Mouse (Mus musculus) ovary, postnatal 36 days (tissue): Measurements from ENCODE around the gene Iqch.

Experiments used
- DNase-seq: peaks from one replicate; pipeline ENCODE4 v3.0.0; 2022; ENCODE audit warnings: low spot score, mixed read lengths

Gene Iqch

GRCm38 (mm10) chr9:63493746-63494145 lies 108.5 kb downstream of the Iqch start:
- no peak for DNase-seq

- no peak for DNase-seq
These were observed 110.0 kb downstream of the Iqch start for GRCm38 (mm10) chr9:63492291-63492690.

DNA sequence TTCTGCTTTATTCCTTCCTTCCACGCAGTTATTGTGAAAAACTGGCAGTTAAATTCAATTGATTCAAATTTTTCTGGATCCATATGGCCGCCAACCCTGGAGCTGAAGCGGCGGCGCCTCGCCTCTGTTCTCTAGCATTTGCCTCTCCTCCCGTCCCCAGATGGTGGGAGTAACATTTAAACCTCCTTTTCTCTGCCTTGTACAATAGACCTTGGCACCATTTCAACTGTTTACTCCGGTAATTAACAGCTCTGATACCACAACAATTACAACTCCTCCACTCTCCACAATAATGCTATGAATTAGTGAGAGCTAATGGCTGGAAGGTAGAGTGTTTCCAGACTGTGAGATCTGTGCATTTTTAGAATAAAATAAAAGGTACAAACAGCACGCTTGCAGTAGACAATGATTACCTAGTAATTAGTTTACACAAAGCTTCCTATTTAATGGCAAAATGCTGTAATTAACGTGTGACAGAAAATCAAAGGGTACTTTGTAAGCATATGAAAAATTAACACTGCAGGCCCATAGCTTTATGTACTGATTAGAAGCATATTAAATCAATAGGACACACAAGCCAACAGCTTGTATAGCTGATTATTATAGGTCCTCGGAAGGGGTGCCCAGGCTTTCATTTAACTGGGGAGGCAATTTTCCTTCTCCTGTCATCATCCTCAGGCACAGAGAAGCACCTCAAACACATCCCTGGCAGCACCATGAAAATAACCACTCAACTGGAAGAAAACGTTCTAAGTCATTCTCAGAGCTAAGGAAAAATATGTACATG lies 111.6 kb downstream of the Iqch start:
- DNase-seq, result no peak

DNA sequence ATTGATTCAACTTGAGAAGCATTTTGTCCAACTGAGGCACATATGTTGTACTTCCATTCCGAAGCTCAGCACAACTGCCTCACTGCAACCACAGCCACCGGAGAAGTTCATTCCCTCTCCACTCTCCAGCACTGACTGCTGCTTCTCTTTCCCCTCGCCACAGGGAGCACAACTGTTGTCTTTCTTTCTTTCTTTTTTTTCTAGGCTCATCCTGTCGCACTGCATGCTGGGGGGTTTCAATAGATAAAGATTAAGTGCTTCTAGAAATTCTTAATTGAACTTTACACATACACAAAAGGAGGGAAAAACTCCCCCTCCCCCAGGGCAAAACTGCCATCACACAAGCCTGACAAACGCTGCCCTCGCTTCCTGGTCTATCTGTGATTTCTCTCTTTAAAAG lies 113.1 kb downstream of the Iqch start:
- no peak for DNase-seq

DNA sequence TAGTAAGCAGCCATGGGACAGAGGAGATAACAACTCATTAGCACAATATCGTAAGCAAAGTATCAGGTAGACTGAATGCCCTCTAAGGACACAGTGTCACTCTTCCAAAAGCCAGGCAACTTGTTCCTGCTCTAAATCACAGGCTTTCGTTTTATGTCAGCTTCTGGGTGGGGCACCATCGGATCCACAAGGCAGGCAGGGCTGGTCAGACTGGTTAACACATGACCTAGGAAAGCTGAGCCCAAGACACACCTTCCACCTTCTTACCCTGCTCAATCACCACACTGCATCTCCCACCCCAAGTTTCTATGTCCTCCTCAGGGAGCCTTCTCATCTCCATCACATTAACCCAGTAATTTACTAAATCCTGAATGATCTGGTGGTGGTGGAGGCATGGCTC lies 136.7 kb downstream of the Iqch start:
- no peak for DNase-seq

DNA sequence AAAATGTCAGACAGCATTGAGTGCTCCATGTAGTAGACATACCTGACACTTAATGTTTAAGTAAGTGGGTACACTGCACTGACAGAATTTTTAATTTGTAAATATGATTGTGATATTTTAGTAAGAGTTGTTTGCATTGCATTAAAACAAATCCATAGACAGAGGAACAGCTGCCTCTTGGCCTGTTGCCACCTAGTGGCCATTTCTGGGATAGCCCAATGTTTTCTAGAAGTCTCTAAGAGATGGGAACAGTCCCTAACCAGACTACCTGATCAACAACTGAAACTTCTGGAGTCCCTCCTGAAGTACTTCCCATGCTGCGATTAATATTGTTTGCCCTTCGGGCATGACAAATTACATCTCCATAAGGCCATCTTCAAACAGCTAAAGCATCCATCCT lies 140.0 kb downstream of the Iqch start:
- peak; percentile 29 for DNase-seq

- no peak for DNase-seq
These were observed 145.9 kb downstream of the Iqch start for GRCm38 (mm10) chr9:63456401-63456800.

DNA sequence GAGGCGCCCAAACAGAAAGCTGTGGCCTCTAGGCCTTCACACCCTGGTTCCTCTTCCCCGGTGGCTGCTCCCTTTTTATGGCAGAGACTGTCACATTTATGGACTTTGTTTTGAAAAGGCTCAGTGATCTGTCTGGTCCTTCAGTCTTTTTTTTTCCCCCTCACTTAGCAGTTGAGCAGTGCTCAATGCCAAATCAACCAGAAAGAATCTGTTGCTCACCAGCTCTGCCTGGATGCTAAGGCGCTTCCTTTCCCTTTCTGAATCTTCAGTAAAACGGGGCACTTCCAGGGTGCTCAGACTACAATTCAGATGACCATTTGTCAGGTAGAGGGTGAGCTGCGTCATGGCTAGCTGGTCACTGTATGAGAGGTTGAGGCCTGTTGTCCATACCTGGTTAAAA lies 148.0 kb downstream of the Iqch start:
- no peak for DNase-seq

DNA sequence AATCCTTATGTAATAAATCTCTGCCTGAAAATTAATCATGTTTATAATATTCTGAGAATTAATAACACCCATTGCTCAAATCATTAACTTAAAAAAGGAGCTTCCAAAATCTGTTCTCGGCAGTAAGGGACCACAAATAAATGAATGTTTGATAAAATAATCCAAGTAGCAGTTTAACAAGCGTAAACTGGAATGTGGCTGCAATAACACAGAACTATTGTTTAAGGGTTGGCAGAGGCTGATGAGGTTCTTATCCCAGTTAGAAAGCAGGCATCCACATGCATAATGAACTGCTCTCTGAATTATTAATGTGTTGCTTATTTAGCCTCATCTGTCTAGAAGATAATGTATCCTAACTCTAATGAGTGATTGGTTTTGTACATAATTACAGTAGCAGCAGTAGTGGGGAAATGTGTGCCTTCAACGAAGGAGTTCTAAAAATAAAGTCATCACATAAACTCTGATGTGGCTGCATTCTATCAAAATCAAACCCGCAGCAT lies 151.7 kb downstream of the Iqch start:
- no peak for DNase-seq

DNA sequence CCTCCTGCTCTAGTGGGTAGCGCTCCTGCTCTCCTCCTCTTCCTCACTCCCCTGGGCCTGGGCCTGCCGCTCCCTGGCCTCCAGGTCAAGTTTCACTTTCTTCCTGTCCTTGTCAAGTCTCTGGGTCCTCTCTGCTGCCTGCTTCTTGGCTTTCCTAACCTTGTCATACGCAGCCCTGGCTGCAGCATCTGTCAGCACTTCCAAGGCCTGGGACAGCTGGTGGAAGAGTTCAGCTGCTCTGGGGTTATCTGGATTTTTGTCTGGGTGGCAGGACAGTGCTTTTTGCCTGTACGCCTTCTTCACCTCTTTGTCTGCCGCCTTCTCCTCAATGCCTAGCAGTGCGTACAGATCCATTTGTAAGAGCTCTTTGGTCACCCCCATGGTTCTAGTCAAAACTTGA lies 158.6 kb downstream of the Iqch start:
- DNase-seq, result no peak

- DNase-seq, result no peak
These were observed 171.6 kb downstream of the Iqch start for GRCm38 (mm10) chr9:63430652-63431051.

DNA sequence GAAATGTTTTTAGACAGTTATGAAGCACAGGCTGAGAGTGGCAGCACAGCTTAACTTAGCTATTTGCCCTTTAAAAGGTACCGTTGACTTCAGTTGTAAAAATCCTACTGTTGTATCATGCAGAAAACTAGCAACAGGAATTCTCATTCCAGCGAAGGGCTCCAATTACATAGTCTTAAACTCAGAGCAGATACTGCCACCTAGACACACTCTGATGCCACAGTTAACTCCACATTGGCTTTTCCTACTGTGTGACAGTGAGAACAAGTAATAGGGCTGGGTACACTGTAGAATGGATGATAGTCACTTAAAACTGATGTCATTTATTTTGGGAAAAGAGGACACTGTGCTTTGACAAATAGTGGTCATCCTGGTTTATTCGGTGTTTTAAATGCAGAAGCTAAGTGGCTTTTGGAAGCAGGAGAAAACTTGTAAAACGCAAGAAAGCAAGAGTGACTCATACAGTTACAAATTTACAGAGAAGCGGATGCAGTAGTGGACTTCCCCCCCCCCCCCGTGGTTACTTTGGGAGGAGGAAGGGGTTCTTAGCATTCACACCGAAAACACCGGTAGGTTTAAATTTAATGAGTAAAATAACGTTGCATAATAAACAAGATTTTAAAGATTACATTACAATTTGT lies 181.1 kb downstream of the Iqch start:
- no peak for DNase-seq

- no peak for DNase-seq
These were observed 181.9 kb downstream of the Iqch start for GRCm38 (mm10) chr9:63420396-63420795.

DNA sequence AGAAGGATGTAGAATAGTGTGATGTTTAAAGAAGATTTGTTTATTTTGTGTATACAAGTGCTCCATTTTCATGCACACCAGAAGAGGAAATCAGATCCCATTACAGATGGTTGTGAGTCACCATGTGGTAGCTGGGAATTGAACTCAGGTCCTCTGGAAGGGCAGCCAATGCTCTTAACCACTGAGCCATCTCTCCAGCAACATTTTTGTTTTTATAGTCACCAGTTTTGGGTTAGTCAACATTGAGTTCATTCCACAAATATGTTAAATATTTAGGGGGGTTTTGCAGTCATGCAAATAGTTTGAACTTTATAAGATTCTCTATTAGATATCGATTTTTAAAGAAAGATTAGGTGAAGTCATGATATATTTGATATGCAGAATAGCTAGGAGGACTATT lies 202.1 kb downstream of the Iqch start:
- no peak for DNase-seq

GRCm38 (mm10) chr9:63399463-63399815 lies 202.9 kb downstream of the Iqch start:
- no peak for DNase-seq

DNA sequence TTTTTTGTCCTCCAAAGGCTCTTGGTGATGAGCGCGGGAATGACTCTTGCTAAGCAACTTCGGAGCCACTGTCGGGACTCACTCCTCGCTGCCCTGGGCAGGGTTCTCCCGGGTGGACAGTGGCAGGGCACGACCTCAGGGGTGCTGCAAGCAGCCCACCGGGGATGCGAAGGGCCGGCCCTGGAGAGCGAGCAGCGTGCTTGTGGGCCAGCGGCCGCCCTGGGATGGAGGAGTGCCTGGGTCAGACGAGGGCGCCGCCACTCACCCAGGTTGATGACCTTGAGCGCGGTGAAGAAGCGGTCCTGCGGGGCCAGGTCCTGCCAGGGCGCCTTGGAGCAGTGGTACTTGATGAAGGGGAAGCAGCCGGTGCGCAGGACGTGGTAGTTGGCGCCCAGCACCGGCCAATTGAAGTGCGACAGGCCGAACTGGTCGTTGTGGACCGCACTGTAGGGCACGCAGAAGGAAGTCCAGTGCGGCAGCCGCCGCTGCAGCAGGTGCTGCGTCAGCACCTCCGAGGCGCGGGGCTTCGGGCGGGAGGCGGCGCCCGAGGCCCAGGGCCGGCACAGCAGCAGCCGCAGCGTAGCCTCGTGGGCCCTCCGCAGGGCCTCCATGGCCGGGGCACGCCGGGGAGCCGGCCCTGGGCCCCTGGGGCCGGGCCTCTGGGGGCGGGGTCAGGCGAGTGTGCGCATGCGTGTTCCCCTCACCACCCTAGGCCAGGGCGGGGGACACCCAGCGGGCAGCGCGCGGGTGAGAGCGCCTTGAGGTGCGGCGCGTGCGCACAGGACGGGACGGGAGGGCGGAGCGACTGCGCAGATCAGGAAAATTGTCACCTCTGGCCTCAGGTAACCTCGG lies 203.5 kb downstream of the Iqch start, which contains the start of gene 2300009A05Rik:
TSS of gene 2300009A05Rik (minus strand) at position 636 of the 852 bp plus-strand sequence.
- DNase-seq, result peak; percentile 98

DNA sequence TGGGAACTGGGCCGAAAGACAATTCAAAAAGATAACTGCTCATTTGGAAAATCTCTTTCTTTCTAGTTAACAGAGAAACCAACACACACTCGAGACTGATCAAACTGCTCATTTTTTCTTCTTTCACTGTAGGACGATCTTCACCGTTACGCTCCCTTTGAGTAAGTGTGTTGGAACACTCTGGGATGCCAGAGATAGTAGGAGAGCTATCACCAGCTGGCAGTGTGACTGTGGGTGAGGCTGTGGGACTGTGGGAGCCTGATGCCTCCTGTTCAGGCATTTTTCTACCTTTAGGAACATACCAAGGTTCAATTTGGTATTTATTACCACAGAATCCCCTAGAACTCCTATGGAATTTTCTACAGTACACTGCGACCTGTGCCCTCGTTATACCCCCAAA lies 206.7 kb downstream of the Iqch start:
- no peak for DNase-seq

- no peak for DNase-seq
These were observed 211.0 kb downstream of the Iqch start for GRCm38 (mm10) chr9:63391307-63391706.

- no peak for DNase-seq
These were observed 219.5 kb downstream of the Iqch start for GRCm38 (mm10) chr9:63382761-63383160.

DNA sequence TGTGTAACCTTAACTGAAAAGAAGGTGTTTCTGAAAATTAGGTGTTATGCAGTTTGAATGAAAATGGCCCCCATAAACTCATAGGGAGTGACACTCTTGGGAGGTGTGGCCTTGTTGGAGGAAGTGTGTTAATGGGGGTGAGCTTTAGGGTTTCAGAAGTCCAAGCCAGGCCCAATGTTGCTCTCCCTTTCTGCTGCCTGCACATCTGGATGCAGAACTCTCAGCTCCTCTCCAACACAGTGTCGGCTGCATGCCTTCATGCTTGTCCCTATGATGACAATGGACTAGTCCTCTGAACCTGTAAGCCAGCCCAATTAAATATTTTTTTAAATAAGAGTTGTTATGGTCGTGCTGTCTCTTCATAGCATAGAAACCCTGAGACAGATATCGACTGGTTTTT lies 222.0 kb downstream of the Iqch start:
- DNase-seq, result no peak

DNA sequence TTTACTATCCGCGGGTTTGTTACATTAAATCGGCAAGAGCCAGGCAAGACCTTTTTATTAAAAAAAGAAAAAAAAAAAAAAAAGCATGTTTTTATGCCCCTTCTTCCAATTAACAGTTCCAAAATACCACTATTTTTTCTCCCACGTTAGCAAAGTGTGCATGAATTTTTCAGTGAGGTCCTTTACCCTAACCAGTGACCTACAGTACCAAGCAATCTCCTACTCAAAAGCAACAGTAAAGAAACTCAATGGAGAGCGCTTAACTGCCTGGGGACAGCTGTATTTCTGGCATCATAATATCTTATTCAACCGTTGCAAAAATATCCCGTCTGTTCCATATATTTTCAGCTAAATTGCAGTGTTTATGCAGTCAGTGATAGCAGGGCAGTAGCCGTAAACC lies 224.1 kb downstream of the Iqch start:
- DNase-seq, result no peak

DNA sequence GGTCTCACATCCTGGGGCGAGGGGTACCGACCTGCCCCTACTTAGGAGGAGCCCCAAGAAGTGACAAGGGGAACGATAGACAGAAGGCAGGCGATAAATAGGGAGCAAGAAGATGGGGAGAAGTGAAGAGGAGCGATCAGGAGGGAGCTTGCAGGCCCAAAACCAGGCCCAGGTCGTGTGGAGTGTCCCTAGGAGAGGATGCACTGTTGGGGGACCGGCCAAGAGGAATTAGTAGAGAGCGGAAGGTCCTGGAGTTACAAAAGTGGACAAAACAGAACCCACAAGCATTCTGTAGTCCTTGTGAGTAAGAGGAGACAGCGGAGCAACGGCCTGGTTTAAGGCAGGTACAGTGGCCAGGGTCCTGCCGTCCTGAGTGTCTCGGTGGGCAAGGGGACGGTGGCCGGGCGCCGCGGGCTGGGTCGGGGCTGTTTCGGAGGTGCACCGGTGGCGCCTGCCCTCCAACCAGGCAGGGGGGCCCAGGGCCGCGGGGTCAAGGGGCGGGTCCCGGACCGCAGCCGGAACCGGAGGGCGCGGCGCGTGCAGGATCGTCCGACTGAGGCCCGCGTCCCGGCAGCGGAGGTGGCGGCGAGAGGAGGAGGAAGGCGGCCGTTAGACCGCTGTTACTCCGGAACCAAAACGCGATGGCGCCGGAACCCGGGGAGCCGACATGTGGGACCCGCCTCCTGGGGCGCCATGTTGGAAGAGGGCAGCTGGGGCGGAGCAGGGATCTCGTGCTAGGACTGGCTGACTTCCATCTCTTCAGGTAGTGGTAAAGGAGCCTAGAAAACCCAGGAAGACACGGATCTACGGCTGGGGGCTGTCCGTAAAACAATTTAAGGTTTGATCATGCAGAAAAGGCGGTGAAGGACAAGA lies 224.8 kb downstream of the Iqch start, which contains the start of gene Map2k5:
TSS of gene Map2k5 (minus strand) at position 633 of the 873 bp plus-strand sequence.
- peak; percentile 91 for DNase-seq
